Mouse (Mus musculus) stomach, embryonic 14.5 days (tissue): ENCODE measurements around the gene Best1. TPM values are rescaled to one million over a fixed set of nuclear protein-coding genes. Genes with fewer than 3 reads are reported as not detected.

Experiments used
- ATAC-seq: fragments of 200-750 bp; cut with Nextera tagmentation; 2 replicates; pipeline ENCODE4 v1.8.0; 2017; ENCODE audit warnings: low read depth, moderate TSS enrichment; ENCODE audit not compliant: insufficient number of reproducible peaks, insufficient read depth, low FRiP score
- H3K27ac ChIP-seq: fragments of 300-500 bp; sonication (generic); 2 replicates; pipeline ENCODE4 v1.5.1; 2014; ENCODE audit warnings: mild to moderate bottlenecking, low read length, moderate library complexity, mixed read lengths
- H3K27me3 ChIP-seq: fragments of 300-500 bp; sonication (generic); 2 replicates; pipeline ENCODE4 v1.6.1; 2014; ENCODE audit warnings: low read length, control low read depth, mixed read lengths; ENCODE audit not compliant: control insufficient read depth, insufficient read depth
- H3K36me3 ChIP-seq: fragments of 300-500 bp; sonication (generic); 2 replicates; pipeline ENCODE4 v1.6.1; 2014; ENCODE audit warnings: mild to moderate bottlenecking, control low read depth, low read length, moderate library complexity, mixed read lengths; ENCODE audit not compliant: control insufficient read depth, insufficient read depth
- H3K4me1 ChIP-seq: fragments of 300-500 bp; sonication (generic); 2 replicates; pipeline ENCODE4 v1.6.1; 2014; ENCODE audit warnings: low read length, control low read depth, mixed read lengths; ENCODE audit not compliant: control insufficient read depth, insufficient read depth
- H3K4me2 ChIP-seq: fragments of 300-500 bp; sonication (generic); replicated peaks from 2 replicates; pipeline ENCODE4 v1.6.1; 2014; ENCODE audit warnings: low read depth, low read length, control low read depth
- H3K4me3 ChIP-seq: fragments of 300-500 bp; sonication (generic); 2 replicates; pipeline ENCODE4 v1.5.1; 2014; ENCODE audit warnings: low read depth, low read length, control low read depth
- H3K9ac ChIP-seq: fragments of 300-500 bp; sonication (generic); replicated peaks from 2 replicates; pipeline ENCODE4 v1.6.1; 2014; ENCODE audit warnings: low read depth, mild to moderate bottlenecking, control low read depth, low read length, moderate library complexity, mixed read lengths
- H3K9me3 ChIP-seq: fragments of 300-500 bp; sonication (generic); 2 replicates; pipeline ENCODE4 v1.6.1; 2016; ENCODE audit warnings: low read depth, low read length, control low read depth; ENCODE audit not compliant: control insufficient read depth
- WGBS: fragments of 180-500 bp; shearing (Covaris S2); extraction: QIAGEN DNeasy Blood & Tissue Kit; methylation state at CpG from one replicate; pipeline ENCODE4 v1.1.7; 2014; 5-methylcytosine and 5-hydroxymethylcytosine counted together
- polyA plus RNA-seq: library from polyadenylated mRNA; unstranded; fragments of >200 nt; fragmentation: Nextera tagmentation; extraction: Ambion mirVana; gene quantifications from 2 replicates; pipeline ENCODE4 v1.2.1, GENCODE M21; 2014

Best1 gene
- polyA plus RNA-seq, 1 experiment from 2014 or later, result 0.72 TPM

- no peak overlapping the region for H3K4me2 ChIP-seq
- H3K4me3 ChIP-seq, result no peak overlapping the region
- H3K4me1 ChIP-seq, result peaks cover 7% of the 10 kb centered on the region; the same call in 1 of the 2 replicates
- no peak overlapping the region for H3K9ac ChIP-seq
- no peak for ATAC-seq
- no peaks in the 10 kb centered on the region for H3K27me3 ChIP-seq
- H3K27ac ChIP-seq, result peak overlapping the region; percentile 82; the same call in 1 of the 2 replicates
- H3K9me3 ChIP-seq, result no peaks in the 10 kb centered on the region
- H3K36me3 ChIP-seq, result no peaks in the 10 kb centered on the region
- WGBS, result 70% methylated on average over 1 of the region's 1 CpGs
These were observed 46.0 kb downstream of the Best1 start for GRCm38 (mm10) chr19:9955438-9955837.

GRCm38 (mm10) chr19:9954811-9955202 lies 46.6 kb downstream of the Best1 start:
- H3K4me1 ChIP-seq, result peaks cover 7% of the 10 kb centered on the region; the same call in 1 of the 2 replicates
- H3K9me3 ChIP-seq, result no peaks in the 10 kb centered on the region
- H3K4me2 ChIP-seq, result peak overlapping the region; percentile 19; the same call in 1 of the 2 replicates
- no peaks in the 10 kb centered on the region for H3K36me3 ChIP-seq
- no peak overlapping the region for H3K4me3 ChIP-seq
- ATAC-seq, result peak; percentile 44; the same call in 1 of the 2 replicates
- no peaks in the 10 kb centered on the region for H3K27me3 ChIP-seq
- no peak overlapping the region; the same call in 1 of the 2 replicates for H3K9ac ChIP-seq
- 28% methylated on average over 5 of the region's 5 CpGs for WGBS
- peak overlapping the region; percentile 82 for H3K27ac ChIP-seq

GRCm38 (mm10) chr19:9954055-9954810 lies 47.2 kb downstream of the Best1 start:
- no peak overlapping the region for H3K4me3 ChIP-seq
- ATAC-seq, result peak; percentile 86
- peaks cover 7% of the 10 kb centered on the region; the same call in 1 of the 2 replicates for H3K4me1 ChIP-seq
- H3K27ac ChIP-seq, result peak overlapping the region; percentile 82
- H3K4me2 ChIP-seq, result peak overlapping the region; percentile 19; the same call in 1 of the 2 replicates
- H3K9ac ChIP-seq, result no peak overlapping the region
- H3K27me3 ChIP-seq, result no peaks in the 10 kb centered on the region
- no peaks in the 10 kb centered on the region for H3K9me3 ChIP-seq
- 24% methylated on average over 7 of the region's 7 CpGs for WGBS
- no peaks in the 10 kb centered on the region for H3K36me3 ChIP-seq

- no peaks in the 10 kb centered on the region for H3K9me3 ChIP-seq
- H3K9ac ChIP-seq, result no peak overlapping the region
- H3K27ac ChIP-seq, result no peak overlapping the region
- no peak for ATAC-seq
- H3K4me3 ChIP-seq, result no peak overlapping the region
- 81% methylated on average over 3 of the region's 3 CpGs for WGBS
- no peak overlapping the region for H3K4me2 ChIP-seq
- H3K36me3 ChIP-seq, result no peaks in the 10 kb centered on the region
- no peaks in the 10 kb centered on the region for H3K27me3 ChIP-seq
- peaks cover 7% of the 10 kb centered on the region; the same call in 1 of the 2 replicates for H3K4me1 ChIP-seq
These were observed 48.5 kb downstream of the Best1 start for GRCm38 (mm10) chr19:9952912-9953311.

GRCm38 (mm10) chr19:9952390-9952789 lies 49.0 kb downstream of the Best1 start:
- Histone ChIP-seq H3K4me2 (no peak overlapping the region), H3K9ac (no peak overlapping the region), H3K36me3 (no peaks in the 10 kb centered on the region), H3K27me3 (no peaks in the 10 kb centered on the region), H3K9me3 (no peaks in the 10 kb centered on the region), H3K4me3 (no peak overlapping the region), H3K4me1 (peaks cover 7% of the 10 kb centered on the region; the same call in 1 of the 2 replicates), H3K27ac (no peak overlapping the region)
- ATAC-seq, result no peak
- WGBS, result 60% methylated on average over 3 of the region's 3 CpGs

GRCm38 (mm10) chr19:9946986-9947385 lies 54.4 kb downstream of the Best1 start:
- Histone ChIP-seq H3K4me2 (no peak overlapping the region), H3K9ac (no peak overlapping the region), H3K27me3 (no peaks in the 10 kb centered on the region), H3K4me3 (no peak overlapping the region), H3K27ac (no peak overlapping the region), H3K4me1 (peaks cover 6% of the 10 kb centered on the region; the same call in 1 of the 2 replicates), H3K36me3 (no peaks in the 10 kb centered on the region), H3K9me3 (no peaks in the 10 kb centered on the region)
- no peak for ATAC-seq
- 80% methylated on average over 3 of the region's 3 CpGs for WGBS

- 90% methylated on average over 8 of the region's 8 CpGs for WGBS
- H3K36me3 ChIP-seq, result no peaks in the 10 kb centered on the region
- no peak overlapping the region for H3K4me2 ChIP-seq
These were observed 55.5 kb downstream of the Best1 start for GRCm38 (mm10) chr19:9945800-9946564.

More at GRCm38 (mm10) chr19:9945800-9946564, 55.5 kb downstream of the Best1 start:
- H3K4me3 ChIP-seq, result no peak overlapping the region
- H3K9ac ChIP-seq, result no peak overlapping the region
- no peak overlapping the region for H3K27ac ChIP-seq
- ATAC-seq, result no peak
- no peaks in the 10 kb centered on the region for H3K27me3 ChIP-seq
- H3K9me3 ChIP-seq, result no peaks in the 10 kb centered on the region
- peaks cover 6% of the 10 kb centered on the region; the same call in 1 of the 2 replicates for H3K4me1 ChIP-seq
